ENCODE assay signal across 16 mouse cellular contexts in genomic region chr11:105792501-105792900, GRCm38 (mm10).
"Had no signal": no experiment of that assay in that cellular context is flagged by ENCODE, and none has a peak within 500 bp of the region (broad histone marks: within the 10 kb centered on the region; RNA-seq: fewer than 3 reads in every experiment).

No protein-coding gene starts in this region.

- H3K4me1 ChIP-seq: lung, embryonic 15.5 days; megakaryocyte, embryonic 14.5 days; midbrain, embryonic 13.5 days; midbrain, embryonic 15.5 days; neural tube, embryonic 12.5 days had no signal

- H3K36me3 ChIP-seq: lung, embryonic 15.5 days; midbrain, embryonic 15.5 days; neural tube, embryonic 12.5 days had no signal

- H3K4me3 ChIP-seq: lung, embryonic 15.5 days; megakaryocyte, embryonic 14.5 days; midbrain, embryonic 13.5 days; midbrain, embryonic 15.5 days; neural tube, embryonic 12.5 days had no signal

- H3K27me3 ChIP-seq: lung, embryonic 15.5 days; megakaryocyte, embryonic 14.5 days; midbrain, embryonic 13.5 days; midbrain, embryonic 15.5 days; neural tube, embryonic 12.5 days had no signal

- H3K9ac ChIP-seq: lung, embryonic 15.5 days; midbrain, embryonic 13.5 days; midbrain, embryonic 15.5 days; neural tube, embryonic 12.5 days had no signal

- H3K4me2 ChIP-seq: lung, embryonic 15.5 days; midbrain, embryonic 11.5 days; midbrain, embryonic 13.5 days; midbrain, embryonic 15.5 days; neural tube, embryonic 12.5 days had no signal

- H3K27ac ChIP-seq: lung, embryonic 15.5 days; macrophage; midbrain, embryonic 13.5 days; midbrain, embryonic 15.5 days; neural tube, embryonic 12.5 days had no signal

- DNase-seq: lung, adult 2 months; lung, postnatal 14 days; lung, postnatal 36 days; right cerebral cortex, postnatal 14 days; spleen, adult 18-20 months; thymus, adult 18-20 months; thymus, postnatal 14 days; thymus, postnatal 36 days had no signal

- ATAC-seq: lung, postnatal 0 days; midbrain, embryonic 13.5 days; midbrain, embryonic 15.5 days had no signal

- H3K9me3 ChIP-seq: lung, embryonic 15.5 days; midbrain, embryonic 13.5 days; midbrain, embryonic 15.5 days; neural tube, embryonic 12.5 days had no signal
